Mouse (Mus musculus) forebrain, embryonic 15.5 days (tissue): Measurements from ENCODE around the gene Oas1c. TPM values are rescaled to one million over a fixed set of nuclear protein-coding genes. Genes with fewer than 3 reads are reported as not detected.

Experiments
- ATAC-seq: fragments of 200-750 bp; cut with Nextera tagmentation; replicated peaks from 2 replicates; pipeline ENCODE4 v1.8.0; 2017; ENCODE audit warnings: mild to moderate bottlenecking, moderate TSS enrichment, moderate library complexity
- H3K27ac ChIP-seq: fragments of 300-500 bp; sonication (generic); replicated peaks from 2 replicates; pipeline ENCODE4 v1.5.1; 2015; ENCODE audit warnings: mild to moderate bottlenecking, inconsistent platforms
- H3K27me3 ChIP-seq: fragments of 300-500 bp; sonication (generic); 2 replicates; pipeline ENCODE4 v1.6.1; 2015; ENCODE audit warnings: inconsistent platforms
- H3K36me3 ChIP-seq: fragments of 300-500 bp; sonication (generic); 2 replicates; pipeline ENCODE4 v1.6.1; 2015; ENCODE audit warnings: mild to moderate bottlenecking, inconsistent platforms
- H3K4me1 ChIP-seq: fragments of 300-500 bp; sonication (generic); 2 replicates; pipeline ENCODE4 v1.6.1; 2015; ENCODE audit warnings: inconsistent platforms
- H3K4me2 ChIP-seq: fragments of 300-500 bp; sonication (generic); replicated peaks from 2 replicates; pipeline ENCODE4 v1.6.1; 2015; ENCODE audit warnings: mild to moderate bottlenecking, inconsistent platforms
- H3K4me3 ChIP-seq: fragments of 300-500 bp; sonication (generic); 2 replicates; pipeline ENCODE4 v1.5.1; 2015; ENCODE audit warnings: mild to moderate bottlenecking, inconsistent platforms
- H3K9ac ChIP-seq: fragments of 300-500 bp; sonication (generic); replicated peaks from 2 replicates; pipeline ENCODE4 v1.6.1; 2015; ENCODE audit warnings: mild to moderate bottlenecking, inconsistent platforms
- H3K9me3 ChIP-seq: fragments of 300-500 bp; sonication (generic); 2 replicates; pipeline ENCODE4 v1.6.1; 2016; ENCODE audit warnings: inconsistent platforms
- WGBS: fragments of 180-500 bp; shearing (Covaris S2); methylation state at CpG from one replicate; pipeline ENCODE4 v1.1.7; 2015; ENCODE audit warnings: mixed read lengths; 5-methylcytosine and 5-hydroxymethylcytosine counted together
- microRNA-seq: library from miRNA; unstranded; fragments of <30 nt; microRNA quantifications from one replicate; pipeline ENCODE4, GENCODE M21; 2016
- polyA plus RNA-seq: library from polyadenylated mRNA; unstranded; fragments of >200 nt; fragmentation: Nextera tagmentation; extraction: Ambion mirVana; gene quantifications from 2 replicates; pipeline ENCODE4 v1.2.1, GENCODE M21; 2015

The Oas1c gene
- polyA plus RNA-seq, 1 experiment from 2014 or later: 0.41 TPM

- WGBS: 81% methylated on average over 9 of the region's 9 CpGs
- H3K36me3 ChIP-seq: no peaks in the 10 kb centered on the region
- no peak within 1 kb of the TSS for H3K9ac ChIP-seq
- no peaks in the 10 kb centered on the region for H3K4me1 ChIP-seq
- no peak within 1 kb of the TSS for H3K4me3 ChIP-seq
- ATAC-seq: no peak
- H3K27ac ChIP-seq: no peak within 1 kb of the TSS
- H3K4me2 ChIP-seq: no peak within 1 kb of the TSS
- H3K27me3 ChIP-seq: no peaks in the 10 kb centered on the region
- H3K9me3 ChIP-seq: no peaks in the 10 kb centered on the region
Measured at GRCm38 (mm10) chr5:120777478-120777877, 34.8 kb downstream of the Oas1c start, which contains the start of gene Oas3. Gene Oas3, minus strand, starts transcription at chr5:120777661.

- no peak for ATAC-seq
- WGBS: 80% methylated on average over 5 of the region's 5 CpGs
- Histone ChIP-seq H3K4me3 (no peak overlapping the region), H3K4me2 (no peak overlapping the region), H3K36me3 (no peaks in the 10 kb centered on the region), H3K9me3 (no peaks in the 10 kb centered on the region), H3K9ac (no peak overlapping the region), H3K27ac (no peak overlapping the region), H3K27me3 (no peaks in the 10 kb centered on the region), H3K4me1 (no peaks in the 10 kb centered on the region)
Measured at GRCm38 (mm10) chr5:120776801-120777200, 35.5 kb downstream of the Oas1c start.

- no peak overlapping the region for H3K4me3 ChIP-seq
- H3K27ac ChIP-seq: no peak overlapping the region
- H3K27me3 ChIP-seq: no peaks in the 10 kb centered on the region
- H3K9me3 ChIP-seq: no peaks in the 10 kb centered on the region
- H3K4me2 ChIP-seq: no peak overlapping the region
- H3K9ac ChIP-seq: no peak overlapping the region
- no peaks in the 10 kb centered on the region for H3K4me1 ChIP-seq
- WGBS: 84% methylated on average over 14 of the region's 14 CpGs
- ATAC-seq: no peak
- no peaks in the 10 kb centered on the region for H3K36me3 ChIP-seq
Measured at GRCm38 (mm10) chr5:120775287-120775985, 36.9 kb downstream of the Oas1c start.

DNA sequence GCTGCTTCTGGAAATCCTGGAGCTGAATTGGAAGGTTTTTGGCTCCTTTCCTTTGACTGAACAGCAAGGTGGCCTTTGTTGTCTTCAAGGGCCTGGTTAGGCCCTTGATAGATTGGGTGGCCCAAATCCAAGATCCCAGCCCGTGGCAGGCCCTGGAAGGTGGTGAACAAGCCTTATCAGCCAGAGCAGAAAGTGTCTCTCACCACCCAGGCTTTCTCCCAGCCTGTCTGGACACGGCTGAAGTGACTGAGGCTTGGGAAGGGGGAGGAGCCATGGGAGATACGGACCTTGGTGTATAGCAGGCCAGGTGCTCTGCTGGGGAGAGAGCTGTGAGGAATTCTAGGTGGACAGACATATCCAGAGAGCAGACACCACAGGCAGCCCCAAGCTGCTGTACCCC is 42.9 kb downstream of the Oas1c start:
- no peak overlapping the region for H3K4me2 ChIP-seq
- WGBS: 74% methylated on average over 3 of the region's 3 CpGs
- no peak overlapping the region for H3K27ac ChIP-seq
- H3K9ac ChIP-seq: no peak overlapping the region
- H3K27me3 ChIP-seq: no peaks in the 10 kb centered on the region
- no peaks in the 10 kb centered on the region for H3K4me1 ChIP-seq
- no peak overlapping the region for H3K4me3 ChIP-seq
- no peaks in the 10 kb centered on the region for H3K9me3 ChIP-seq
- H3K36me3 ChIP-seq: no peaks in the 10 kb centered on the region
- no peak for ATAC-seq

DNA sequence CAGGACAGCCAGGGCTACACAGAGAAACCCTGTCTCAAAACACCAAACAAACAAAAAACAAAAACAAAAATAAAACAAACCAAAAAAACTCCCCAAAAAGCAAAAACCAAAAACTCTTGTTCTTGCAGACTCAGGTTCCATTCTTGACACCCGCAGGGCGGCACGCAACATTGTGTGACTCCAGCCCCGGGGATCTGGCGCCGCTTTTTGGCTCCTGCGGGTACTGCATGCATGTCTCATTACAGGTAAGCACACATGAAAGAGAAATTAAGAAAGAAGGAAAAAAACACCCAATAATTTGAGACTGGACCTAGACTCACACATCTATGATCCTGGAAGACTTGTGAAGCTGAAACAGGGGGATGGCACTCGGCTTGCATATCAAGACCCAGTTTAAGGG is 47.3 kb downstream of the Oas1c start:
- Histone ChIP-seq H3K4me2 (no peak overlapping the region), H3K36me3 (no peaks in the 10 kb centered on the region), H3K9me3 (no peaks in the 10 kb centered on the region), H3K4me3 (no peak overlapping the region), H3K9ac (no peak overlapping the region), H3K27me3 (no peaks in the 10 kb centered on the region), H3K4me1 (no peaks in the 10 kb centered on the region), H3K27ac (no peak overlapping the region)
- WGBS: 76% methylated on average over 8 of the region's 8 CpGs
- ATAC-seq: no peak

DNA sequence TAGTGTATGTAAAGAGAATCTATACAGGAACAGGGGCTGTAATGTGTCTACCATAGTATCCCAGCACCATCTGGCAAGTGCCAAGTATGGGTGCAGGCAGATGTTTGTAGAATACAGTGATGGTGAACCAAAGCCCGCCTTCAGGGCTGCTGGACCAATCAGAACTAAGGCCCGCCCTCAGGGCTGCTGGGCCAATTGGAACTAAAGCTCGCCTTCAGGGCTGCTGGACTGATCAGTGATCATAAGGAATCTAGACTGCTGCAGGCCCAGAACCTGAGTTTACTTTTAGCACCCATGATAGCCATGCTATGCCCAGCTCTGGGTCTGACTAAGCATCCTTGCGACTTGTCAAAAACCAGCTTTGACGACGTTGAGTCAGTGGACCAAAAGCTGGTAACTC is 50.4 kb downstream of the Oas1c start:
- Histone ChIP-seq H3K9ac (no peak overlapping the region), H3K9me3 (no peaks in the 10 kb centered on the region), H3K4me2 (no peak overlapping the region), H3K4me3 (no peak overlapping the region), H3K27me3 (no peaks in the 10 kb centered on the region), H3K36me3 (no peaks in the 10 kb centered on the region), H3K27ac (no peak overlapping the region), H3K4me1 (no peaks in the 10 kb centered on the region)
- WGBS: 26% methylated on average over 6 of the region's 6 CpGs
- 0 out of 2 replicates have a peak, but pooled peaks have one; percentile 35 for ATAC-seq

GRCm38 (mm10) chr5:120754215-120754614 is 58.1 kb downstream of the Oas1c start:
- no peak overlapping the region for H3K4me3 ChIP-seq
- no peak overlapping the region for H3K4me2 ChIP-seq
- 95% methylated on average over 4 of the region's 4 CpGs for WGBS
- no peaks in the 10 kb centered on the region for H3K36me3 ChIP-seq
- H3K27ac ChIP-seq: no peak overlapping the region
- no peaks in the 10 kb centered on the region for H3K27me3 ChIP-seq
- no peak overlapping the region for H3K9ac ChIP-seq
- no peaks in the 10 kb centered on the region for H3K4me1 ChIP-seq
- ATAC-seq: no peak
- H3K9me3 ChIP-seq: no peaks in the 10 kb centered on the region

GRCm38 (mm10) chr5:120752786-120753185 is 59.5 kb downstream of the Oas1c start:
- Histone ChIP-seq H3K27me3 (no peaks in the 10 kb centered on the region), H3K36me3 (no peaks in the 10 kb centered on the region), H3K9ac (no peak overlapping the region), H3K4me1 (no peaks in the 10 kb centered on the region), H3K27ac (no peak overlapping the region), H3K9me3 (no peaks in the 10 kb centered on the region), H3K4me3 (no peak overlapping the region), H3K4me2 (no peak overlapping the region)
- ATAC-seq: no peak
- WGBS: 86% methylated on average over 3 of the region's 3 CpGs

DNA sequence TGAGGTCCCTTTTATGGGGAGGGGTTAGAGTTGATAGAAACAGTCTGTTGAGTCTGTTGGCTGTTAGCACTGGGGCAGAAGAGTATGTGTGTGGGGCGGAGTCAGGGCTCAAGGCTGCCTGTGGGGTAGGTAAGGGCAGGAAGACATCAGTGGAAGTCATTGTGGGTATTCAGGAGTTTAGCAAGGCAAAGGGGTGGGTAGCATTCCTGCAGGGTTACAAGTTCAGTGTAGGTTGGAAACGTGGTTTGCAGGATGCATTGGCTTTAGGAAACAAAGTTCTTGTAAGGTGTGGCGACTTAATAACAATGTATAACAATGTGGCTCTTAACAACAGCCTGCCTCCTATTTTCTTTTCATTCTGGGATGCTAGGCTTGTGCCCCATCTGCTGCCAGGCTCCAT is 61.1 kb downstream of the Oas1c start:
- H3K27ac ChIP-seq: no peak overlapping the region
- no peaks in the 10 kb centered on the region for H3K27me3 ChIP-seq
- no peaks in the 10 kb centered on the region for H3K4me1 ChIP-seq
- H3K4me3 ChIP-seq: no peak overlapping the region
- no peaks in the 10 kb centered on the region for H3K36me3 ChIP-seq
- ATAC-seq: no peak
- H3K9me3 ChIP-seq: no peaks in the 10 kb centered on the region
- no peak overlapping the region for H3K4me2 ChIP-seq
- no peak overlapping the region for H3K9ac ChIP-seq
- 66% methylated on average over 3 of the region's 3 CpGs for WGBS

Small RNA genes lying within 50 kb of the gene (microRNA-seq; reads per million reads assigned to microRNA genes)
- not detected for gene Gm22907

Other genes starting within 250 kb of the Oas1c start
- gene Tpcn1, start 223.8 kb downstream of the Oas1c start, polyA plus RNA-seq: 17.4 and 19.9 TPM in 2 replicates
- gene Iqcd, start 223.5 kb downstream of the Oas1c start, polyA plus RNA-seq: 1.5 and 2.1 TPM in 2 replicates
- 22.4 and 23.0 TPM in 2 replicates for gene Rita1, start 199.9 kb downstream of the Oas1c start, polyA plus RNA-seq
- 46.9 and 49.0 TPM in 2 replicates for gene Ddx54, start 199.8 kb downstream of the Oas1c start, polyA plus RNA-seq
- 0.47 and 1.2 TPM in 2 replicates for gene Cfap73, start 178.3 kb downstream of the Oas1c start, polyA plus RNA-seq
- gene Rasal1, start 163.7 kb downstream of the Oas1c start, polyA plus RNA-seq: 2.7 and 4.2 TPM in 2 replicates
- gene Dtx1, start 100.6 kb downstream of the Oas1c start, polyA plus RNA-seq: 48.2 and 52.8 TPM in 2 replicates
- gene Oas2, start 62.7 kb downstream of the Oas1c start, polyA plus RNA-seq: 0.08 and 0.14 TPM in 2 replicates
- 0.22 and 0.40 TPM in 2 replicates for gene Oas3, start 34.9 kb downstream of the Oas1c start, polyA plus RNA-seq
- 0.26 TPM in 1 of 2 replicates, not detected in the other for gene Oas1e, start 17.0 kb downstream of the Oas1c start, polyA plus RNA-seq
- gene Oas1f, start 34.9 kb upstream of the Oas1c start, polyA plus RNA-seq: not detected in 2 replicates
- not detected in 2 replicates for gene Oas1h, start 48.9 kb upstream of the Oas1c start, polyA plus RNA-seq
- 0.09 and 0.23 TPM in 2 replicates for gene Oas1g, start 75.1 kb upstream of the Oas1c start, polyA plus RNA-seq
- 0.45 and 0.89 TPM in 2 replicates for gene Oas1a, start 95.0 kb upstream of the Oas1c start, polyA plus RNA-seq
- 0.18 TPM in 1 of 2 replicates, not detected in the other for gene Oas1d, start 102.0 kb upstream of the Oas1c start, polyA plus RNA-seq
- 21.1 and 21.3 TPM in 2 replicates for gene Rph3a, start 197.6 kb upstream of the Oas1c start, polyA plus RNA-seq